Mouse (Mus musculus) midbrain, embryonic 14.5 days (tissue): ENCODE results near the gene Srp72. TPM values are rescaled to one million over a fixed set of nuclear protein-coding genes. Genes with fewer than 3 reads are reported as not detected.
A peak's percentile ranks its signal among the peaks of the same experiment; 100 is the strongest.

ENCODE experiments used
- ATAC-seq: fragments of 200-750 bp; cut with Nextera tagmentation; 2 replicates; pipeline ENCODE4 v1.8.0; 2017; ENCODE audit warnings: moderate number of reproducible peaks, moderate library complexity; ENCODE audit not compliant: low FRiP score, low TSS enrichment
- DNase-seq: peaks from one replicate; pipeline ENCODE4 v3.0.0-alpha.2; 2015
- H3K27ac ChIP-seq: fragments of 300-500 bp; sonication (generic); replicated peaks from 2 replicates; pipeline ENCODE4 v1.5.1; 2014; ENCODE audit warnings: mild to moderate bottlenecking, low read depth, low read length, moderate library complexity
- H3K27me3 ChIP-seq: fragments of 300-500 bp; sonication (generic); 2 replicates; pipeline ENCODE4 v1.6.1; 2014; ENCODE audit warnings: low read length, control low read depth, mixed read lengths; ENCODE audit not compliant: control insufficient read depth, insufficient read depth
- H3K36me3 ChIP-seq: fragments of 300-500 bp; sonication (generic); 2 replicates; pipeline ENCODE4 v1.6.1; 2014; ENCODE audit warnings: low read length, control low read depth; ENCODE audit not compliant: control insufficient read depth, insufficient read depth
- H3K4me1 ChIP-seq: fragments of 300-500 bp; sonication (generic); 2 replicates; pipeline ENCODE4 v1.6.1; 2014; ENCODE audit warnings: mild to moderate bottlenecking, antibody characterized with exemption, low read length, control low read depth; ENCODE audit not compliant: control insufficient read depth, insufficient read depth
- H3K4me2 ChIP-seq: fragments of 300-500 bp; sonication (generic); 2 replicates; pipeline ENCODE4 v1.6.1; 2014; ENCODE audit warnings: mild to moderate bottlenecking, low read length, moderate library complexity
- H3K4me3 ChIP-seq: fragments of 300-500 bp; sonication (generic); replicated peaks from 2 replicates; pipeline ENCODE4 v1.5.1; 2014; ENCODE audit warnings: low read depth, low read length
- H3K9ac ChIP-seq: fragments of 300-500 bp; sonication (generic); replicated peaks from 2 replicates; pipeline ENCODE4 v1.6.1; 2014; ENCODE audit warnings: mild to moderate bottlenecking, low read length, moderate library complexity
- H3K9me3 ChIP-seq: fragments of 300-500 bp; sonication (generic); 2 replicates; pipeline ENCODE4 v1.6.1; 2016; ENCODE audit warnings: low read length, control low read depth, mixed read lengths; ENCODE audit not compliant: control insufficient read depth
- WGBS: fragments of 180-500 bp; shearing (Covaris S2); extraction: QIAGEN DNeasy Blood & Tissue Kit; methylation state at CpG from one replicate; pipeline ENCODE4 v1.1.7; 2014; 5-methylcytosine and 5-hydroxymethylcytosine counted together
- polyA plus RNA-seq: library from polyadenylated mRNA; unstranded; fragments of >200 nt; fragmentation: Nextera tagmentation; extraction: Ambion mirVana; gene quantifications from 2 replicates; pipeline ENCODE4 v1.2.1, GENCODE M21; 2014

Srp72 gene
- 77.3 and 99.6 TPM in 2 replicates for polyA plus RNA-seq

DNA sequence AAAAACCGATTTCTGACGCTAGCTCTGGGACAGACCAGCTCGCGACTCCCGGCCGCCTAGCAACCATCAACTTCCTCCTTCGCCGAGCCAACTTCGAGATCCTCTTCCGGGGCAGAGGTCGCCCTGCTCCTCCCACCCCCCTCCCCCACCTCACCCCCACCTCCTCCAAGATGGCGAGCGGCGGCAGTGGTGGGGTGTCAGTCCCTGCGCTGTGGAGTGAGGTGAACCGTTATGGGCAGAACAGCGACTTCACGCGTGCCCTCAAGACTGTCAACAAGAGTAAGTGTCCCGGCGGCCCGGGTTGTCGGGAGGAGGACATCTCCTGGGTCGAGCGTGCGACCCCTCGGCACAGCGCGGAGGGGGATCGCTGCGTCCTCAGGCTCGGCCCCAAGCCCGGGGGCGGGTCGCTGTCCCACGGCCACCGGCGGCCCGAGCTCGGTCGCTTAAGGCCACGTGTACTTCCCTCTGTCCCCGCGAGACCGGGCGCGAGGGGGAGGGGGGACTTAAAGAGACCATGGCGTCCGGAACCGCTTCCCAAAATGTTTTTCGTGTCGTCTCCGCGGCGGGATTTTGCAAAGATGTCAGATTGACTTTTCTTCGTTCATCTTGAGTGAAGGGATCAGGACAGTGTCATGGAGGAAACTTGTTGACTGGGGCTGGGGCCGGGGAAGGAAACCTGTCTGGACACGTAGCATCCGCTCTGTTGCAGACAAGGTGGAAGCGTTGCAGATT lies at the start of gene Srp72:
Gene Srp72, plus strand, starts transcription at position 130 of the 732 bp plus-strand sequence.
- Histone ChIP-seq H3K4me3 (peak within 1 kb of the TSS; percentile 93), H3K27me3 (no peaks in the 10 kb centered on the region), H3K4me1 (peaks cover 12% of the 10 kb centered on the region), H3K27ac (peak within 1 kb of the TSS; percentile 89), H3K9me3 (no peaks in the 10 kb centered on the region), H3K9ac (peak within 1 kb of the TSS; percentile 79), H3K36me3 (peaks cover 19% of the 10 kb centered on the region), H3K4me2 (peak within 1 kb of the TSS; percentile 95)
- under 1% methylated on average over 60 of the region's 60 CpGs for WGBS
- DNase-seq (peak; percentile 95), ATAC-seq (peak; percentile 95)

DNA sequence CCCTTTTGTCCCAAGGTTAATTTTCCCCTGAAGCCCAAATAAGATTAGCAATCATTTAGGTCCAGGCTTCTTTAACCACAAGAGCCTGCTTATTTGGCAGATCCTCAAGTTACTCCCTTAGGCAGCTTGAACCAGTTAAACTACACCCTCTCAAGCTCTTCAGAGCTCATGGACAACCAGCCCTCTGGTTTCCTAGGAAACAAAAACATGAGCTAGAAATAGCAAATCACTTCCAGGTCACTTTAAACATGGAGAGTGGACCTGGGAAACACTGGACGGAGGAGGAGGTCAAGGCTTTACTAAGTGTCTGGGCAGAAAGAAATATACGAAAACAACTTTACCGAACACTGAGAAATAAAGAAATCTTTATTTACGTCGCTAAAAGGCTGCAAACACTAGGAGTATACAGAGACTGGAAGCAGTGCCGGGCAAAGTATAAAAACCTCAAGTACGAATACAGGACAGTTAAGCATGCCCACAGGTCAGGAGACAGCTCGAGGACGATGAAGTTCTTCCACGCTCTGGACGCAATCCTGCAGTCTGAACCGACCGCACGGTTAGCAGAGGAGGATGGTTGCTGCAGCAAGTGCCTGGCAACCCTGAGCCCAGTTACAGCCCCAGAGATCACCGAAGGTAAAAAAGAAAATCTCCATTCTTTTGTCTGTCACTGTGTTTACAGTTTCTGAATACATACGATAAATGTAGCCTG lies 46.2 kb upstream of the Srp72 start:
- no peak for DNase-seq
- Histone ChIP-seq H3K4me1 (no peaks in the 10 kb centered on the region), H3K4me2 (no peak overlapping the region), H3K4me3 (no peak overlapping the region), H3K9me3 (no peaks in the 10 kb centered on the region), H3K36me3 (peaks cover 9% of the 10 kb centered on the region; the same call in 1 of the 2 replicates), H3K27me3 (no peaks in the 10 kb centered on the region), H3K9ac (no peak overlapping the region), H3K27ac (no peak overlapping the region)
- no peak for ATAC-seq
- WGBS = 91% methylated on average over 16 of the region's 16 CpGs

DNA sequence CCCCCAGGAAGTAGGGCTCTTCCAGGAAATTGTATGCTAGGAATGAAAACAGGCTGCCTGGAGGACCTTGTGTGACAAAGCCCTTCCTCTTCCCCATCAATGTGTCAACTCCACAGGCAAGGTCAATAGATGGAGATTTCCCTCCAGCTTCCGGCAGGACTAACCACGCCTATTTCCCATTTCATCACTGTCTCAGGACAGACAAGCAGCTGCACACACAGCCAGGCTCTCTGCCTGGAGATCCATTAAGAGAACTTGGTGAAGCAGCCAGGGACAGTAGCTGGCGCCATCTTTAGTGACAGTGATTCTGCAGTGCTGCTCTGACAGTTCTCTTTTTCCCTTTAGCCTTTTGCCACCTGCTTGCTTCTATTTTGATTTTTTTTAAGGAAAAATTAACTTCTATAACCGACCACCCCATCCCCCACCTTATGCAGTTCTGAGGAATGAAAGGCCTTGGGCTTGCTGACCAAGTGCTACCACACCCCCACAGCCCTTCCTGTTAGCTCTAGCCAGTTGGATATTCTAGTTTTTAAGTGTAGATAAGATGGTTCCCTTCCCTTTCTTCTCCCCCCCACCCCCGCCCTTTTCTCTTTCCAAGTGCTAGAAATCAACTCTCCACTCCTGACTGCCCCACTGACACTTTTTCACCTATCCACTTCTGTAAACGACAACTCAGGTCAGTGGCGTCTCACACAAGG lies 45.2 kb upstream of the Srp72 start:
- Histone ChIP-seq H3K27ac (no peak overlapping the region), H3K9ac (no peak overlapping the region), H3K36me3 (peaks cover 9% of the 10 kb centered on the region; the same call in 1 of the 2 replicates), H3K4me1 (no peaks in the 10 kb centered on the region), H3K27me3 (no peaks in the 10 kb centered on the region), H3K4me3 (no peak overlapping the region), H3K9me3 (no peaks in the 10 kb centered on the region), H3K4me2 (no peak overlapping the region)
- WGBS = 86% methylated on average over 7 of the region's 7 CpGs
- ATAC-seq (no peak), DNase-seq (no peak)

DNA sequence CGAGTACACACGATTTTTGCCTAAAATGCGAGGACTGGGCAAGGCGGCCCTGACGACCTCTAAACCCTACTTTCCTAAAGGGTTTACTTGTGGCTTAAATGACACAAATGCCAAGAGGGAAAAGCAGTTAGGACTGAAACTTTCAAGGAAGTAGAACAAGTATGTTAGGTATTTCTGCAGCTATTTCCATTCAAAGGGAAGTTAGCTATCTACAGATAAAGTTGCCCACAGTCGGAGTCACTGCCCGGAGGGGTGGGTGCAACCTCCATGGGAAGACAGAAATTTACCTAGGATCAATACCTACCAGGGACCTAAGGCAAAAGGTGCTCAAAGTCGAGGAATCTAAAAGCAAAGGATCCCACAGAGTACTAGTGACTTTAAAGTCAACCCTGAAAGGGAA lies 34.8 kb upstream of the Srp72 start:
- H3K9me3 ChIP-seq = no peaks in the 10 kb centered on the region
- 97% methylated on average over 8 of the region's 8 CpGs for WGBS
- no peaks in the 10 kb centered on the region for H3K4me1 ChIP-seq
- no peak overlapping the region for H3K4me3 ChIP-seq
- H3K27me3 ChIP-seq = no peaks in the 10 kb centered on the region
- DNase-seq (no peak), ATAC-seq (no peak)
- no peak overlapping the region for H3K27ac ChIP-seq
- H3K9ac ChIP-seq = no peak overlapping the region
- no peak overlapping the region for H3K4me2 ChIP-seq
- no peaks in the 10 kb centered on the region for H3K36me3 ChIP-seq

DNA sequence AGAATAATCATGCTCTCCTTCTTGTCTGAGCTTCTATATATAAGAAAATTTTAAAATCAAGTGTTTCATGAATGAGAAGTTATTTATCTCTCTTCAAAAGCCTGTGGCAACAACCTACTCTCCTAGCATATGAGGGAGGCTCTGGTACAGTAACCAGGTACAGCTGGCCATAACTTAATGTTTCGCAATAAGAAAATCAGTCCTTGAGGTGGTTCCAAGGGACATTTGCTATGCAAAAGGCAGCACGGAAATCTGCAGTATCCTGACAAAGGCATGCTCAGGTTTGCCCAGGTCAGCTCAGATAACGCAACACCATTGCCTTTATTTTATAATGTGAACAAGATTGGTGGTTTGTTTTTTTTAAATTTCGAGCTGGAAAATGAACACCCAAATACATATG lies 32.5 kb upstream of the Srp72 start:
- no peak for DNase-seq
- WGBS = 90% methylated on average over 4 of the region's 4 CpGs
- H3K4me2 ChIP-seq = no peak overlapping the region
- H3K4me3 ChIP-seq = no peak overlapping the region
- no peak overlapping the region for H3K9ac ChIP-seq
- H3K36me3 ChIP-seq = no peaks in the 10 kb centered on the region
- H3K27ac ChIP-seq = no peak overlapping the region
- no peak for ATAC-seq
- no peaks in the 10 kb centered on the region for H3K4me1 ChIP-seq
- no peaks in the 10 kb centered on the region for H3K27me3 ChIP-seq
- H3K9me3 ChIP-seq = no peaks in the 10 kb centered on the region

DNA sequence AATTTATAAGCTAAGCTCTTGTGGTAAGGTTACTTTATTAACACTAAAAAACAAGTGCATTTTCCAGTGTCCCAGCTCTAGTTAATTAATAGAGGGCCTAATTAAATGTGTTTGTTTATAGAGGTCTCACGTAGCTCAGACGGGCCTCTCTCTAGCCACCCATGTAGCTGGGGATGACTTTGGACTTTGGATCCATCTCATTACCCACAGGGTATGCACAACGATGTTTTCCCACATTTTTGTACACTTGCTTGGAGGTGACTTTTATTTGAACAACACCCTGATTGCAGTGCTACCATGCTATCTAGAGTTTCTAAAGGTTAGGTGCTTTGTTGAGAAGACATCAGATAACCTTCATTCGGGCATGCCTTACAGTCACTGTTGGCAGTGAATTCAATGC lies 32.0 kb upstream of the Srp72 start:
- no peak overlapping the region for H3K4me3 ChIP-seq
- 93% methylated on average over 4 of the region's 4 CpGs for whole genome bisulfite sequencing
- DNase-seq = no peak
- no peak for ATAC-seq
- H3K9me3 ChIP-seq = no peaks in the 10 kb centered on the region
- no peak overlapping the region for H3K4me2 ChIP-seq
- H3K27me3 ChIP-seq = no peaks in the 10 kb centered on the region
- no peak overlapping the region for H3K27ac ChIP-seq
- no peaks in the 10 kb centered on the region for H3K4me1 ChIP-seq
- H3K9ac ChIP-seq = no peak overlapping the region
- no peaks in the 10 kb centered on the region for H3K36me3 ChIP-seq

DNA sequence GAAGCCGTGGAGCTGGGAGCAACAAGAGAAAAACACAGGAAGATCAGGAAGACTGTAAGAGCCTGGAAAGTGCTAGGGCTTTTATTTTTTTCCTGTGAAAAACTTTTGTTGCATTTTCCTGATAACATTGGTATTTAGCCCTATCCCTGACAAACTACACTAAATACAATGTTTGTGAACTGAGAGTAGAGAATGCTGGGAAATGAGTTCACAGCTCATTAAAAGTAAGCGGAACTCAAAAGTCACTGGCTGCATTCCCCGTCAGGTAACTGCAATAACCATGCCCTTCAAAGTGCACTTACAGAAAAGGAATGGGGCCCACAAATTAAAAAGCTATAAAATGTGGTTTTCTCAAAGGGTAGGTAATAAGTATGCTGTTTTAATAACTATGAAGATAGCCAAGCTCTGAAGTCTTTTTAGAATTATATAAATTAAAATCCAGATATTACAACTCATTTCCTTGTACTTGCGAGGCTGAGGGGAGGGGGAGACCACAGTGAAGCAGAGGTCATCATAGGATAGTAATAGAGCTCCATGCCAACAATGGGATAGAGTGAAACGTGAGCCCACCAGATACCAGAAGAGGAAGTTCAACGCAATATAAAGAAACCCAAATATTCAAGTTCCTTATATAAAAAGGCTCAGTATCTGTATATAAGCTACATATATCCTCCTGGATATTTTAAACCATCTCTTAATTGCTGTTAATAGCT lies 29.4 kb upstream of the Srp72 start:
- Histone ChIP-seq H3K27me3 (no peaks in the 10 kb centered on the region), H3K4me2 (no peak overlapping the region)

DNA sequence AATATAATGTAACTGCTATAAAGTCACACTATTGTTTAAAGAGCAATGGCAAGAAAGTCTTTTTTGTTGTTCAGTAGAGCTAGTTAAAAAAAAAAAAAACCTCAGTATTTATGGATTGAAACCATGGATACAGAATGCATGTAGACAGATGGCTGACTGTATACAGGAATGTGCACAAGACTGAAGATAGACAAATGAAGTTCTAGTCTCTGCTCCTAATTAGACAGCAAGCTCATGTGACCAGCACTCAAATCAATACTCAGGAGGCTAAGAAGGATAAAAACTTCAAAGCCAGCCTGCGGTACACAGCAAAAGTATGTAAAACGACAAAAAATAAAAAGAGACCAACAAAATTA lies 28.8 kb upstream of the Srp72 start:
- no peak for ATAC-seq

More for the DNA sequence above, 29.4 kb upstream of the Srp72 start:
- H3K4me3 ChIP-seq = no peak overlapping the region
- ATAC-seq = no peak
- no peak for DNase-seq
- H3K36me3 ChIP-seq = no peaks in the 10 kb centered on the region
- H3K4me1 ChIP-seq = peaks cover 6% of the 10 kb centered on the region
- no peak overlapping the region for H3K9ac ChIP-seq
- 82% methylated on average over 6 of the region's 6 CpGs for whole genome bisulfite sequencing
- no peaks in the 10 kb centered on the region for H3K9me3 ChIP-seq
- no peak overlapping the region for H3K27ac ChIP-seq

More for the DNA sequence above, 28.8 kb upstream of the Srp72 start:
- Histone ChIP-seq H3K9ac (no peak overlapping the region), H3K4me2 (no peak overlapping the region), H3K4me3 (no peak overlapping the region), H3K27me3 (no peaks in the 10 kb centered on the region), H3K9me3 (no peaks in the 10 kb centered on the region), H3K4me1 (peaks cover 11% of the 10 kb centered on the region), H3K36me3 (no peaks in the 10 kb centered on the region), H3K27ac (no peak overlapping the region)
- no peak for DNase-seq
- WGBS = 72% methylated on average over 2 of the region's 2 CpGs
